Mouse (Mus musculus) T-helper 2 cell (primary cell): ENCODE measurements around the gene Tuba3a.
"Not testable (repeated sequence)": the region's sequence is repeated elsewhere in the genome, so short reads cannot be mapped to it uniquely, and the experiment has no call there.

ENCODE experiments used
- in situ Hi-C: fragments of 300-600 bp; cut with MboI, MseI; formaldehyde crosslinking; loops from one replicate; pipeline ENCODE4 v1.15.1; 2025; ENCODE audit warnings: high pct_unique_total_duplicates

The Tuba3a gene

GRCm38 (mm10) chr6:125307091-125307490, 21.2 kb upstream of the Tuba3a start:
- in situ Hi-C loops = no loop called here

DNA sequence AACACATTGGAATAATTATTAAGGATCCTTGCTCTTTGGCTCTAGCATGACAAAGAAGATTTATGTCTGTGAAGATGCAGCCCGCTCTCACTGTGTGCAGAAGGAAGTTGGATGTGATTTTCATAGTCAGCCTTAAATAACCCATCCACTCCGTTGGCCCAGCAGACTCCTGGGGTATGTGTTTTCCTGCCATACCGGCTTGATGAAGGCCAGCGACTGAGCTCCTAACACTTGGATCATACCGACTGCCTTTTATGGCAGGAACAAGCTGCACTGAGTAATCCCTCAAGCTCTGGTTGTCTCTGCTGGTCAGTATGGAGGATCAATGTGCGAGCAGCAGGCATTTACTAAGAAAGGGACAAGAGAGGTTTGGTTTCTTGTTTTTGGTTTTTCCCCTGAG, 19.6 kb upstream of the Tuba3a start:
- in situ Hi-C loops = no loop called here

DNA sequence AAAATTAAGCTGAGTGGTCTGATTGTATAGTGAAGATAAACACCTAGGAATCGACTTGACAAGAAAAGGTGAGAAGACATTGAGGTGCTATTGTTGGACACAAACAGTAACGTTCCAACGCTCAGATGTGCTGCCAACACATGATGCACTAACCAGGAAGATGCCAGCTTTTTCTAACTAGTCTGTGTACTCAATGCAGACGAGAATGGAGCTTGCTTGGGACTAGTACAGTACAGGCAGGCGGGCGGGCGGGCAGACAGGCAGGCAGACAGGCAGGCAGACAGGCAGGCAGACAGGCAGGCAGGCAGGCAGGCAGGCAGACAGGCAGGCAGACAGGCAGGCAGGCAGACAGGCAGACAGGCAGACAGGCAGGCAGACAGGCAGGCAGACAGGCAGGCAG, 18.6 kb upstream of the Tuba3a start:
- in situ Hi-C loops = not testable (repeated sequence)

DNA sequence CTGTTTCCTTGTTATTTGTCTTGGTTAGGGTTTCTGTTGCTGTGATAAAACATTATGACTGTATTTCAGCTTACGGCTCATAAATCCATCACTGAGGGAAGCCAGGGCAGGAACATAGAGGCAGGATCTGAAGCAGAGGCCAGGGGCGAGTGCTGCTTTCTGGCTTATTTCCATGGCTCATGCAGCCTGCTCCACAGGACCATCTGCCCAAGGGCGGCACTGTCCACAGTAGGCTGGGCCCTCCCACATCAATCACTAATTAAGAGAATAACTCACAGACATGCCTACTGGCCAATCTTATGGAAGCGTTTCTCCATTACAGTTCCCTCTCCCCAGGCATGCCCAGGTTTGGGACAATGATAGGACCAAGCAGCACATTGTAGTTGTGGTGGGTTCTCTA, 17.4 kb upstream of the Tuba3a start:
- in situ Hi-C loops = no loop called here

DNA sequence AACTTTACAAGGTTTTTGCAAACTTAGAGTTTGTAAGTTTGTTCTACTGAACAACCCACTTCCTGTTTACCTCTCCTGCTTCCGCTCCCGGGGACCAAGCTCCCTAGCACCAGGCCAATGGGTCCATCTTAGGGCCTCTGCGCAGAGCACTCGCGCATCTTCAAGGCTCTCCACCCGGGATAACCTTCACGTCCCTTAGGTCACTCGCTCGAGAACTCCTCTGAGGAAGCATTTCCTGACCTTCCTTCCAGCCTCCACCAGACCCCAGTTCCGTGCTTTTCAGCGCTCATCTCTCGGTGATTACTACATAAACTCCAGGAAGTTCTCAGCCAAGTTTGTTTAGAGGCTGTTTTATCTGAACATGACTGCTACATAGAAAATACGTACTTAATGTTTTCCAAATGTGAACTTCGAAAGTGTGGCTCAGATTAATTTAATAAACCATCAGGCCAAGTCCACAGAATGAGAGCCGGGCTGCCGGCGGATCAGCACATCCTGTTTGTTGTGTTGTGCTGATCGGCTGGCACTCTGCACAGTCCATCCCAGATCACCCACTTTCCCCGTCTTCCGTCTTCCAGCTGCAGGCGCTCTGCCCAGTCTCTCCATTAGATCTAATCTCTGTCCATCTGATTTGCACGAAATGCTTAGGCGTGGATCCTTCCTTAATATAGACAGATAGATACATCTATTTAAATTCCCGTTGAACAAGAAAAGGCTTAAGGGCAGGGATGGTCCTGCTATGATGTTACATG, 16.6 kb upstream of the Tuba3a start:
- in situ Hi-C loops = no loop called here

DNA sequence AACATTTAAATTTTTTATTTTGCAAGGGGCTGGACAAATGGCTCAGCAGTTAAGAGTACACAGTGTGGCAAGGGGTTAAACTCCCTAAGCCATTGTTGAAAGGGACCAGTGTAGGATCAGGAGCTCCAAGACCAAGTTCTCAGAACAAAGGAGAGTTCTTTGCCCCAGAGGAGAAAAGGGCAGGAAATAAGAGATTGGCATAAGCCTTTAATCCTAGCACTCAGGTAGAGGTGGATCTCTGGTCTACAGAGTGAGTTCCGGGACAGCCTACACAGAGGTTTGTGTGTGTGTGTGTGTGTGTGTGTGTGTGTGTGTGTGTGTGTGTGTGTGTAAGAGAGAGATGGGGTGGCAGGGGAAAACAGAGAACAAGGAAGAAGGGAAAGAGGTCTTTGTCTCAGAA, 15.1 kb upstream of the Tuba3a start:
- in situ Hi-C loops = no loop called here

- in situ Hi-C loops = no loop called here
Observed at GRCm38 (mm10) chr6:125297149-125297820, 11.4 kb upstream of the Tuba3a start.

GRCm38 (mm10) chr6:125294049-125294448, 8.2 kb upstream of the Tuba3a start:
- in situ Hi-C loops = no loop called here

GRCm38 (mm10) chr6:125292256-125292655, 6.4 kb upstream of the Tuba3a start:
- in situ Hi-C loops = no loop called here

GRCm38 (mm10) chr6:125291329-125291728, 5.5 kb upstream of the Tuba3a start:
- in situ Hi-C loops = no loop called here

GRCm38 (mm10) chr6:125288730-125289129, 2.9 kb upstream of the Tuba3a start:
- in situ Hi-C loops = no loop called here

GRCm38 (mm10) chr6:125286944-125287343, 1.1 kb upstream of the Tuba3a start:
- in situ Hi-C loops = no loop called here

DNA sequence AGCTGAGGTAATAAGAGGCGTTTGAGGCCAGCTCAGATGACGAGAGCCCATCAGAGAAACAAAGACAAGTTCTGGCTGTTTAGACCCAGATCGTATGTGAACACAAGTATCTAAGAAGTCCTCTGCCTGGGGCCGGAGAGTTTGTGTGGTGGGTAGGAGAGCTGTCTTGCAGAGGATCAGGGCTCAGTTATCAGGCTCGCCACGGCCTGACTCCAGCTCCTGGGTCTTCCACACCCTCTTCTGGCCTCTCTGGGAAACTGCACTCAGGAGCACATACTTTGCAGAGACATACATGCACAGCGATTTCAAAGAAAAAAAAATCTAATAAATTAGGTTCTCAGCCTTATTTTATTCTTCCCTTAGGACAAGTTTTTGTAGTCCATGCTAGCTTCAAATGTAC, 1.1 kb downstream of the Tuba3a start:
- in situ Hi-C loops = no loop called here

- in situ Hi-C loops = no loop called here
Observed at GRCm38 (mm10) chr6:125284250-125284649, 1.6 kb downstream of the Tuba3a start.

DNA sequence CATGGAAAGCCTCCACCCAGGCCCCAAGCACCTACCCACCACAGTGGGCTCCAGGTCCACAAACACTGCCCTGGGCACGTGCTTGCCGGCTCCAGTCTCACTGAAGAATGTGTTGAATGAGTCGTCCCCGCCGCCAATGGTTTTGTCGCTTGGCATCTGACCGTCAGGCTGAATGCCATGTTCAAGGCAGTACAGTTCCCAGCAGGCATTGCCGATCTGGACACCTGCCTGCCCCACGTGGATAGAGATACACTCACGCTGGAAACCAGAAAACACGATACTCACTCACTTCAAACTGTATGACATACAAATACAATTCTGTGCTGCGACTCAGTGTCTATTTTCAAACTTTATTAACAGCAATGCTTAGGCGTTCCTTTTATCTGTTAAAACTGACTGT, 3.1 kb downstream of the Tuba3a start:
- in situ Hi-C loops = not testable (repeated sequence)

DNA sequence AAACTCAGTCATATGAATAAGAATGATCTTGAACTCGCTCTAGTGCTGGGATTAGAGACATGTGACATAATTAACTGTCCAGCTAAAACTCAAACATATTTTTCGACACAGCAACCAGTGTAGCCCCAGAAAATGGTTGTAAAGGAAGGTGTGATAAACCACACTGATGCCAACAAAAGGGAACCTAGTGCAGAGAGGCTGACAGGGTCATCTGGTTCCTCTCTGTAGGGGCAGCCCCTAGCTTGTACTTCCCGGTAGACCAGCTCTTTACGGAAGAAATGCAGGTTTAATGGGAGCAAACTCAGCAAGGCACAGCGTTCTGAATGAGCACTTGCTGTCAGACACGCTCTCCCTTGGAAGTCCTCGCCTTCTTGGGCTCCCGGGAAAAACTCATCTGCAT, 6.1 kb downstream of the Tuba3a start:
- in situ Hi-C loops = loop anchor here (10.0 kb wide), 1 partner anchor 55 kb away; no protein-coding TSS in a partner anchor

DNA sequence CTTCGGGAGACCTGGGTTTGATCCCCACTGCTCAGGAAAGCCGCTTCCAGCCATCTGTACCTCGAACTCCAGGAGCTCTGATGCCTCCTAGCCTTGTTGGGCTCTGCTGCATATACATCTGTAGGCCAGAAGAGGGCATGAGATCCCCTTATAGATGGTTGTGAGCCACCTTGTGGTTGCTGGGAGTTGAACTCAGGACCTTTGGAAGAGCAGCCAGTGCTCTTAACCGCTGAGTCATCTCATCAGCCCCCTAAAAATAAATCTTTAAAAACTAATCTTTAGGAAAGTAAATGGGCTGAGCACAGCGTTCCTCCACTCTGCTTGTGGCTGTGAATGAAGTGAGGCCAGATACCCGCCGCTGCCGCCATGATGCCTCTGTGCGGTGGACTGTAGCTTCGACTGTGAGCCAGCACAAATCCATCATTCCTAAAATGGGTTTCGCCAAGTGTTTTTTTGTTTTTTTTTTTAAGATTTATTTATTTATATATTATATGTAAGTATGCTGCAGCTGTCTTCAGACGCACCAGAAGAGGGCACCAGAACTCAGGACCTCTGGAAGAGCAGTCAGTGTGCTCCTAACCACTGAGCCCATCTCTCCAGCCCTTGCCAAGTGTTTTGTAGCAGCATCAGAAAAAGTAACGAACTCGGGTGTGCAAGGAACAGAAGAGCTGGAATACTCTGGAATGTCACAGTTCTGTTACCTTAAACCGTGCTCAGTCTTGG, 10.8 kb downstream of the Tuba3a start:
- in situ Hi-C loops = loop anchor here (10.0 kb wide), 1 partner anchor 50 kb away; no protein-coding TSS in a partner anchor

DNA sequence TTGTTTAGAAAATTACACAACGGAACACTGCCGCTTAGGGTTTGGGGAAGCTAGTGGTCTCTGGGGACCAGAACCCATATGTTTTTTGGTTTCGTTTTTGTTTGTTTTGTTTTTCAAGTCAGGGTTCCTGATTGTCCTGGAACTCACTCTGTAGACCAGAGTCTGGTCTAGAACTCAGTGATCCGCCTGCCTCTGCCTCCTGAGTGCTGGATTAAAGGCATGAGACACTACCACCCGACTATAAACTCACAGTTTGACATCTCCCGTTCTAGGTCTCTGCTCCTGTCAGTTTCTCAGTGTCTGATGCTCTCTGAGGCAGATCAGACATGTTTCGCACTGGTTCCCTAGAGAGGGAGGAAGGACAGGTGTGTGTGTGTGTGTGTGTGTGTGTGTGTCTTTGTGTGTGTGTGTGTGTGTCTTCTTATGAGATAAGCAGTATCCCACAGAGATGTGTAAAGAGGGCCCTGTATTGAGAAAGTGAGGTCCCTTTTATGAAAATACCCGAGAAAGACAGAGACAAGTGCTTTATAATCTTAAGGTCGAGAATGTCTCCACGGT, 13.5 kb downstream of the Tuba3a start:
- in situ Hi-C loops = loop anchor here (10.0 kb wide), 1 partner anchor 48 kb away; no protein-coding TSS in a partner anchor

- in situ Hi-C loops = loop anchor here (10.0 kb wide), 1 partner anchor 47 kb away; no protein-coding TSS in a partner anchor
Observed at GRCm38 (mm10) chr6:125271455-125272227, 14.2 kb downstream of the Tuba3a start.

GRCm38 (mm10) chr6:125268799-125269198, 17.0 kb downstream of the Tuba3a start:
- in situ Hi-C loops = no loop called here

GRCm38 (mm10) chr6:125267469-125267868, 18.4 kb downstream of the Tuba3a start:
- in situ Hi-C loops = no loop called here
